Mouse (Mus musculus) stomach, postnatal 0 days (tissue): ENCODE results near the gene Polk. TPM values are rescaled to one million over a fixed set of nuclear protein-coding genes. Genes with fewer than 3 reads are reported as not detected.

Source experiments
- ATAC-seq: fragments of 200-750 bp; cut with Nextera tagmentation; 2 replicates; pipeline ENCODE4 v1.8.0; 2017; ENCODE audit not compliant: low FRiP score, low TSS enrichment
- DNase-seq: peaks from one replicate; pipeline ENCODE4 v3.0.0-alpha.2; 2016; ENCODE audit warnings: low spot score
- H3K27ac ChIP-seq: fragments of 300-500 bp; sonication (generic); replicated peaks from 2 replicates; pipeline ENCODE4 v1.5.1; 2014; ENCODE audit warnings: mild to moderate bottlenecking, control low read depth
- H3K27me3 ChIP-seq: fragments of 300-500 bp; sonication (generic); 2 replicates; pipeline ENCODE4 v1.6.1; 2014; ENCODE audit warnings: low read length; ENCODE audit not compliant: control insufficient read depth, insufficient read depth
- H3K36me3 ChIP-seq: fragments of 300-500 bp; sonication (generic); 2 replicates; pipeline ENCODE4 v1.6.1; 2014; ENCODE audit warnings: low read length, mixed read lengths; ENCODE audit not compliant: control insufficient read depth, insufficient read depth
- H3K4me1 ChIP-seq: fragments of 300-500 bp; sonication (generic); replicated peaks from 2 replicates; pipeline ENCODE4 v1.6.1; 2014; ENCODE audit warnings: antibody characterized with exemption; ENCODE audit not compliant: control insufficient read depth, insufficient read depth
- H3K4me2 ChIP-seq: fragments of 300-500 bp; sonication (generic); replicated peaks from 2 replicates; pipeline ENCODE4 v1.6.1; 2014; ENCODE audit warnings: low read depth, mild to moderate bottlenecking, control low read depth, moderate library complexity
- H3K4me3 ChIP-seq: fragments of 300-500 bp; sonication (generic); 2 replicates; pipeline ENCODE4 v1.5.1; 2014; ENCODE audit warnings: low read depth, low read length, control low read depth
- H3K9ac ChIP-seq: fragments of 300-500 bp; sonication (generic); 2 replicates; pipeline ENCODE4 v1.6.1; 2014; ENCODE audit warnings: mild to moderate bottlenecking, low read length, control low read depth, mixed read lengths
- H3K9me3 ChIP-seq: fragments of 300-500 bp; sonication (generic); 2 replicates; pipeline ENCODE4 v1.6.1; 2016; ENCODE audit warnings: low read length; ENCODE audit not compliant: control insufficient read depth
- CTCF ChIP-seq: IDR thresholded peaks from 2 replicates; pipeline ENCODE4 v1.5.1; 2016; ENCODE audit warnings: antibody characterized with exemption, low read depth, mild to moderate bottlenecking, moderate library complexity
- EP300 ChIP-seq: optimal IDR thresholded peaks from 2 replicates; pipeline ENCODE3; 2016; ENCODE audit warnings: antibody characterized with exemption
- WGBS: fragments of 180-500 bp; shearing (Covaris S2); extraction: QIAGEN DNeasy Blood & Tissue Kit; methylation state at CpG from one replicate; pipeline ENCODE4 v1.1.7; 2014; 5-methylcytosine and 5-hydroxymethylcytosine counted together
- polyA plus RNA-seq: library from polyadenylated mRNA; unstranded; fragments of >200 nt; fragmentation: Nextera tagmentation; extraction: Ambion mirVana; gene quantifications from 2 replicates; pipeline ENCODE4 v1.2.1, GENCODE M21; 2015

Gene Polk
- polyA plus RNA-seq, 1 experiment from 2014 or later = 4.2 TPM

DNA sequence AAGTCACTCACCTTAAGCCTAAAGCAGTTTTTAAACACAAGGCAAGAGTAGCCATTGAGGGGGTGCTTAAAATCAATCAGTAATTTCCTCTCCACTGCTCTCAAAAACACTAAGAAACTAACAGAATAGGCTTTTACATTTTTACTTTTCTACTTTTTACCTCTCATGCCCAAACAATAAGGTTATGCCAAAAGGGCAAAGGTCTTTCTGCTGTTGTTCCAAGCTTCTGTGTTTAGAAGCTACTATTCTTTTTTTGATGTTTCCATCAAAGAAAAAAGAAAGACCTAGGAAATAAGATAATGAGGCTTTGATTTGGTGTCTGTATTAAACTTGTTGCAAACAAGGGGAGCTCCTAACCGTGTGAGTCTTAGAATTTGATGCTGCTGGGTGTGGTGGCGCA is 42.5 kb downstream of the Polk start:
- Histone ChIP-seq H3K9ac (no peak overlapping the region), H3K4me3 (no peak overlapping the region), H3K4me1 (no peaks in the 10 kb centered on the region), H3K27me3 (no peaks in the 10 kb centered on the region), H3K9me3 (no peaks in the 10 kb centered on the region), H3K36me3 (no peaks in the 10 kb centered on the region; the same call in none of the 2 replicates), H3K27ac (no peak overlapping the region), H3K4me2 (no peak overlapping the region)
- WGBS = 80% methylated on average over 2 of the region's 2 CpGs
- no peak for TF ChIP-seq EP300
- no peak for TF ChIP-seq CTCF
- DNase-seq = no peak
- no peak for ATAC-seq

GRCm38 (mm10) chr13:96496630-96497029 is 45.7 kb downstream of the Polk start:
- Histone ChIP-seq H3K27me3 (no peaks in the 10 kb centered on the region), H3K4me2 (no peak overlapping the region), H3K9me3 (no peaks in the 10 kb centered on the region), H3K27ac (no peak overlapping the region), H3K4me1 (no peaks in the 10 kb centered on the region), H3K36me3 (no peaks in the 10 kb centered on the region; the same call in none of the 2 replicates), H3K4me3 (no peak overlapping the region), H3K9ac (no peak overlapping the region)
- TF ChIP-seq CTCF (no peak), EP300 (no peak)
- WGBS = 82% methylated on average over 8 of the region's 8 CpGs
- DNase-seq (no peak), ATAC-seq (no peak)

- TF ChIP-seq CTCF = no peak
- no peak for TF ChIP-seq EP300
- H3K4me1 ChIP-seq = no peaks in the 10 kb centered on the region
- no peak within 1 kb of the TSS for H3K4me3 ChIP-seq
- DNase-seq = no peak
- H3K9me3 ChIP-seq = no peaks in the 10 kb centered on the region
- no peak within 1 kb of the TSS for H3K27ac ChIP-seq
- WGBS = 90% methylated on average over 3 of the region's 3 CpGs
- H3K27me3 ChIP-seq = no peaks in the 10 kb centered on the region
- H3K9ac ChIP-seq = no peak within 1 kb of the TSS
- ATAC-seq = no peak
- no peaks in the 10 kb centered on the region; the same call in 1 of the 2 replicates for H3K36me3 ChIP-seq
- no peak within 1 kb of the TSS for H3K4me2 ChIP-seq
Measured at GRCm38 (mm10) chr13:96490433-96490832, 51.9 kb downstream of the Polk start, which contains the start of gene Gm17622. Gene Gm17622, plus strand, starts transcription at chr13:96490733.

GRCm38 (mm10) chr13:96487968-96488367 is 54.4 kb downstream of the Polk start:
- ATAC-seq (no peak), DNase-seq (no peak)
- no peak overlapping the region for H3K9ac ChIP-seq
- no peaks in the 10 kb centered on the region for H3K4me1 ChIP-seq
- no peaks in the 10 kb centered on the region for H3K9me3 ChIP-seq
- no peaks in the 10 kb centered on the region for H3K27me3 ChIP-seq
- H3K27ac ChIP-seq = no peak overlapping the region
- no peak overlapping the region for H3K4me3 ChIP-seq
- no peaks in the 10 kb centered on the region; the same call in 1 of the 2 replicates for H3K36me3 ChIP-seq
- TF ChIP-seq CTCF (no peak), EP300 (no peak)
- 88% methylated on average over 6 of the region's 6 CpGs for WGBS
- no peak overlapping the region for H3K4me2 ChIP-seq

DNA sequence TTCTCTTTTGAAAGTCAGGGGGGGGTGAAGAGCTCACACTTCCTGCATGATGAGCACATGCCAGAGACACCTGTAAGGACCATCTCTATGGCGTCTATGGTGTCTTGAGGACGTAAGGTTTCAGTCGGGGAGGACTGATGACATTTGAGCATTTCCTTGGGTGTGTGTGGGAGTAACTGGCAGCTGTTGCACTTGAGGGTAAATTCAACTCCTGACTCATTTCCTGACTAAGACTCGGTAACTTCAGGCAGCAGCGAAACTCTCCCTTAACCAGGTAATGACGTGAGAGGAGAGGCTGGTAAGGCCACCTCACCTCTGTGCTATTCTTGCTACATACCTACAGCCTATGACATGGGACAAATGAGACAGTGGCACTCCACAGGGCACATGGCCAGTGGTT is 55.1 kb downstream of the Polk start:
- peak; percentile 64 for ATAC-seq

DNA sequence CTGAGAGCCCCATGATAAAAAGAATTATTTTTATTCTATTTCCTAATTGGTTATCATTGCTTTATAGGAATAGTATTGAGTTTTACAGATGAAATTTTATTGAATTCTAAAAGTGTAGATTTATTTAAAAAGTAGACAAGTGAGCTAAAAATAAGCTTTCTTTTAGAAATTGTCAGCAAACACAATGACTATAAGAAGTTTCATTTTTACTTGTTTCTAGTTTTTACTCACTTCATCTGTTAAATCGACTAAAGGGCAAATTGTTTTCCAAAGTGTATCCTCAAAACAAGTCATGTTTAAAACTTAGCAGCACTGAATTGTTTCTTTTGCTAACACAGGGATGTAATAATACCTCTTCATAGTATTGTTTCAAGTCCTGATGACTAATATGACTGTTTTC is 63.4 kb downstream of the Polk start:
- no peak for TF ChIP-seq CTCF
- no peak for TF ChIP-seq EP300
- H3K9me3 ChIP-seq = no peaks in the 10 kb centered on the region
- no peaks in the 10 kb centered on the region for H3K27me3 ChIP-seq
- H3K4me3 ChIP-seq = no peak overlapping the region
- H3K4me1 ChIP-seq = no peaks in the 10 kb centered on the region
- WGBS = 93% methylated on average over 1 of the region's 1 CpGs
- H3K27ac ChIP-seq = no peak overlapping the region
- no peak overlapping the region for H3K9ac ChIP-seq
- H3K36me3 ChIP-seq = no peaks in the 10 kb centered on the region; the same call in 1 of the 2 replicates
- ATAC-seq = no peak
- DNase-seq = no peak
- H3K4me2 ChIP-seq = no peak overlapping the region

More for the DNA sequence above, 55.1 kb downstream of the Polk start:
- no peak overlapping the region for H3K9ac ChIP-seq
- no peaks in the 10 kb centered on the region; the same call in 1 of the 2 replicates for H3K36me3 ChIP-seq
- H3K9me3 ChIP-seq = no peaks in the 10 kb centered on the region
- TF ChIP-seq CTCF (no peak), EP300 (no peak)
- 82% methylated on average over 6 of the region's 6 CpGs for WGBS
- no peaks in the 10 kb centered on the region for H3K4me1 ChIP-seq
- H3K4me3 ChIP-seq = no peak overlapping the region
- no peaks in the 10 kb centered on the region for H3K27me3 ChIP-seq
- H3K4me2 ChIP-seq = no peak overlapping the region
- no peak overlapping the region for H3K27ac ChIP-seq
- DNase-seq = no peak
